Mouse (Mus musculus) hindbrain, embryonic 15.5 days (tissue): ENCODE measurements around the gene Crybb2. TPM values are rescaled to one million over a fixed set of nuclear protein-coding genes. Genes with fewer than 3 reads are reported as not detected.
"Not testable (repeated sequence)": the region's sequence is repeated elsewhere in the genome, so short reads cannot be mapped to it uniquely, and the experiment has no call there.

Source experiments
- ATAC-seq: fragments of 200-750 bp; cut with Nextera tagmentation; 2 replicates; pipeline ENCODE4 v1.8.0; 2017; ENCODE audit warnings: low read depth, moderate number of reproducible peaks, moderate TSS enrichment; ENCODE audit not compliant: low FRiP score
- H3K27ac ChIP-seq: fragments of 300-500 bp; sonication (generic); replicated peaks from 2 replicates; pipeline ENCODE4 v1.5.1; 2015; ENCODE audit warnings: mild to moderate bottlenecking, inconsistent platforms
- H3K27me3 ChIP-seq: fragments of 300-500 bp; sonication (generic); 2 replicates; pipeline ENCODE4 v1.6.1; 2015; ENCODE audit warnings: control low read depth, inconsistent platforms
- H3K36me3 ChIP-seq: fragments of 300-500 bp; sonication (generic); 2 replicates; pipeline ENCODE4 v1.6.1; 2015; ENCODE audit warnings: control low read depth, inconsistent platforms
- H3K4me1 ChIP-seq: fragments of 300-500 bp; sonication (generic); replicated peaks from 2 replicates; pipeline ENCODE4 v1.6.1; 2015; ENCODE audit warnings: control low read depth, inconsistent platforms
- H3K4me2 ChIP-seq: fragments of 300-500 bp; sonication (generic); 2 replicates; pipeline ENCODE4 v1.6.1; 2015; ENCODE audit warnings: moderate library complexity, mild to moderate bottlenecking, inconsistent platforms
- H3K4me3 ChIP-seq: fragments of 300-500 bp; sonication (generic); 2 replicates; pipeline ENCODE4 v1.5.1; 2015; ENCODE audit warnings: mild to moderate bottlenecking, inconsistent platforms
- H3K9ac ChIP-seq: fragments of 300-500 bp; sonication (generic); 2 replicates; pipeline ENCODE4 v1.6.1; 2015; ENCODE audit warnings: inconsistent platforms
- H3K9me3 ChIP-seq: fragments of 300-500 bp; sonication (generic); 2 replicates; pipeline ENCODE4 v1.6.1; 2016; ENCODE audit warnings: control low read depth, inconsistent platforms
- WGBS: fragments of 180-500 bp; shearing (Covaris S2); methylation state at CpG from one replicate; pipeline ENCODE4 v1.1.7; 2015; 5-methylcytosine and 5-hydroxymethylcytosine counted together
- polyA plus RNA-seq: library from polyadenylated mRNA; unstranded; fragments of >200 nt; fragmentation: Nextera tagmentation; extraction: Ambion mirVana; gene quantifications from 2 replicates; pipeline ENCODE4 v1.2.1, GENCODE M21; 2015

The Crybb2 gene
- polyA plus RNA-seq = not detected in 2 replicates

- ATAC-seq = no peak
- Histone ChIP-seq H3K4me1 (no peaks in the 10 kb centered on the region), H3K27me3 (no peaks in the 10 kb centered on the region), H3K27ac (no peak within 1 kb of the TSS), H3K4me3 (no peak within 1 kb of the TSS), H3K9me3 (no peaks in the 10 kb centered on the region), H3K4me2 (no peak within 1 kb of the TSS), H3K9ac (no peak within 1 kb of the TSS), H3K36me3 (no peaks in the 10 kb centered on the region)
Measured at GRCm38 (mm10) chr5:113070017-113070416, at the start of gene Crybb2. TSS of gene Crybb2 (minus strand) at chr5:113070117.

GRCm38 (mm10) chr5:113119291-113119690, 49.4 kb upstream of the Crybb2 start:
- Histone ChIP-seq H3K9ac (no peak overlapping the region), H3K4me3 (no peak overlapping the region), H3K27me3 (no peaks in the 10 kb centered on the region), H3K4me2 (no peak overlapping the region), H3K4me1 (peaks cover 24% of the 10 kb centered on the region), H3K9me3 (no peaks in the 10 kb centered on the region), H3K36me3 (no peaks in the 10 kb centered on the region), H3K27ac (no peak overlapping the region)
- no peak for ATAC-seq
- 80% methylated on average over 9 of the region's 9 CpGs for WGBS

- 71% methylated on average over 6 of the region's 6 CpGs for WGBS
- Histone ChIP-seq H3K4me3 (no peak overlapping the region), H3K27ac (no peak overlapping the region), H3K36me3 (no peaks in the 10 kb centered on the region), H3K27me3 (no peaks in the 10 kb centered on the region), H3K9ac (no peak overlapping the region), H3K9me3 (no peaks in the 10 kb centered on the region), H3K4me2 (no peak overlapping the region), H3K4me1 (peaks cover 30% of the 10 kb centered on the region)
- ATAC-seq = no peak
Measured at GRCm38 (mm10) chr5:113118695-113119094, 48.8 kb upstream of the Crybb2 start.

- no peak for ATAC-seq
- Histone ChIP-seq H3K4me3 (no peak overlapping the region), H3K27ac (no peak overlapping the region), H3K4me2 (no peak overlapping the region), H3K9me3 (no peaks in the 10 kb centered on the region), H3K9ac (no peak overlapping the region), H3K36me3 (no peaks in the 10 kb centered on the region), H3K4me1 (peaks cover 30% of the 10 kb centered on the region), H3K27me3 (no peaks in the 10 kb centered on the region)
- 63% methylated on average over 5 of the region's 5 CpGs for WGBS
Measured at GRCm38 (mm10) chr5:113117361-113117760, 47.4 kb upstream of the Crybb2 start.

- Histone ChIP-seq H3K4me2 (no peak overlapping the region), H3K27ac (no peak overlapping the region), H3K9ac (no peak overlapping the region), H3K36me3 (no peaks in the 10 kb centered on the region), H3K4me1 (peaks cover 31% of the 10 kb centered on the region), H3K4me3 (no peak overlapping the region), H3K9me3 (no peaks in the 10 kb centered on the region), H3K27me3 (no peaks in the 10 kb centered on the region)
- ATAC-seq = no peak
- 67% methylated on average over 10 of the region's 10 CpGs for WGBS
Measured at GRCm38 (mm10) chr5:113115896-113116295, 46.0 kb upstream of the Crybb2 start.

GRCm38 (mm10) chr5:113114264-113115225, 44.6 kb upstream of the Crybb2 start:
- ATAC-seq = no peak
- Histone ChIP-seq H3K4me2 (no peak overlapping the region), H3K4me1 (peaks cover 23% of the 10 kb centered on the region), H3K36me3 (no peaks in the 10 kb centered on the region), H3K4me3 (no peak overlapping the region), H3K27me3 (no peaks in the 10 kb centered on the region), H3K27ac (no peak overlapping the region), H3K9me3 (no peaks in the 10 kb centered on the region), H3K9ac (no peak overlapping the region)
- 44% methylated on average over 20 of the region's 20 CpGs for WGBS

- Histone ChIP-seq H3K4me2 (no peak overlapping the region), H3K9me3 (no peaks in the 10 kb centered on the region), H3K4me1 (peaks cover 18% of the 10 kb centered on the region; the same call in 1 of the 2 replicates), H3K4me3 (no peak overlapping the region), H3K36me3 (no peaks in the 10 kb centered on the region), H3K27ac (no peak overlapping the region), H3K27me3 (no peaks in the 10 kb centered on the region), H3K9ac (no peak overlapping the region)
- ATAC-seq = no peak
- WGBS = 50% methylated on average over 5 of the region's 5 CpGs
Measured at GRCm38 (mm10) chr5:113113120-113113519, 43.2 kb upstream of the Crybb2 start.

GRCm38 (mm10) chr5:113111336-113111735, 41.4 kb upstream of the Crybb2 start:
- no peak overlapping the region for H3K4me2 ChIP-seq
- peaks cover 18% of the 10 kb centered on the region; the same call in 1 of the 2 replicates for H3K4me1 ChIP-seq
- H3K9me3 ChIP-seq = no peaks in the 10 kb centered on the region
- no peaks in the 10 kb centered on the region for H3K36me3 ChIP-seq
- 7% methylated on average over 4 of the region's 4 CpGs for WGBS
- no peak overlapping the region; the same call in 1 of the 2 replicates for H3K27ac ChIP-seq
- no peak overlapping the region for H3K9ac ChIP-seq
- no peaks in the 10 kb centered on the region for H3K27me3 ChIP-seq
- ATAC-seq = no peak
- no peak overlapping the region for H3K4me3 ChIP-seq

- no peaks in the 10 kb centered on the region for H3K27me3 ChIP-seq
- H3K36me3 ChIP-seq = no peaks in the 10 kb centered on the region
- no peak overlapping the region for H3K4me3 ChIP-seq
- no peaks in the 10 kb centered on the region for H3K9me3 ChIP-seq
- peak overlapping the region; percentile 65 for H3K27ac ChIP-seq
- H3K4me1 ChIP-seq = peaks cover 18% of the 10 kb centered on the region; the same call in 1 of the 2 replicates
- no peak overlapping the region for H3K9ac ChIP-seq
- no peak overlapping the region for H3K4me2 ChIP-seq
- ATAC-seq = no peak
- 7% methylated on average over 1 of the region's 1 CpGs for WGBS
Measured at GRCm38 (mm10) chr5:113110929-113111328, 41.0 kb upstream of the Crybb2 start.

- peaks cover 18% of the 10 kb centered on the region; the same call in 1 of the 2 replicates for H3K4me1 ChIP-seq
- H3K36me3 ChIP-seq, H3K4me3 ChIP-seq, H3K27ac ChIP-seq, H3K9me3 ChIP-seq, H3K4me2 ChIP-seq, H3K9ac ChIP-seq, ATAC-seq, H3K27me3 ChIP-seq: not testable (repeated sequence)
- 93% methylated on average over 2 of the region's 2 CpGs for WGBS
Measured at GRCm38 (mm10) chr5:113109651-113110050, 39.7 kb upstream of the Crybb2 start.

GRCm38 (mm10) chr5:113108165-113108764, 38.3 kb upstream of the Crybb2 start:
- no peaks in the 10 kb centered on the region for H3K27me3 ChIP-seq
- H3K4me2 ChIP-seq = no peak overlapping the region
- no peak overlapping the region for H3K4me3 ChIP-seq
- H3K4me1 ChIP-seq = peaks cover 9% of the 10 kb centered on the region; the same call in 1 of the 2 replicates
- no peaks in the 10 kb centered on the region for H3K36me3 ChIP-seq
- no peak for ATAC-seq
- no peak overlapping the region for H3K9ac ChIP-seq
- 73% methylated on average over 11 of the region's 11 CpGs for WGBS
- H3K9me3 ChIP-seq = no peaks in the 10 kb centered on the region
- no peak overlapping the region for H3K27ac ChIP-seq

GRCm38 (mm10) chr5:113107709-113108108, 37.8 kb upstream of the Crybb2 start:
- 70% methylated on average over 3 of the region's 3 CpGs for WGBS
- H3K36me3 ChIP-seq = no peaks in the 10 kb centered on the region
- no peaks in the 10 kb centered on the region for H3K9me3 ChIP-seq
- ATAC-seq = no peak
- no peak overlapping the region for H3K4me2 ChIP-seq
- peaks cover 9% of the 10 kb centered on the region for H3K4me1 ChIP-seq
- no peak overlapping the region for H3K9ac ChIP-seq
- no peak overlapping the region for H3K27ac ChIP-seq
- H3K27me3 ChIP-seq = no peaks in the 10 kb centered on the region
- no peak overlapping the region for H3K4me3 ChIP-seq
